Mouse (Mus musculus): ENCODE measurements around the gene Rtn4r. TPM values are rescaled to one million over a fixed set of nuclear protein-coding genes. Genes with fewer than 3 reads are reported as not detected.
"Not testable (repeated sequence)": the region's sequence is repeated elsewhere in the genome, so short reads cannot be mapped to it uniquely, and the experiment has no call there.

The Rtn4r gene
- polyA plus RNA-seq, 1 experiment = 4.3 TPM

GRCm38 (mm10) chr16:18194208-18194985 is 67.0 kb downstream of the Rtn4r start:
- DNase-seq (ENCODE audit: low spot score) = no peak

GRCm38 (mm10) chr16:18195068-18195467 is 67.6 kb downstream of the Rtn4r start:
- no peak for DNase-seq (ENCODE audit: low spot score)

- DNase-seq (ENCODE audit: low spot score) = not testable (repeated sequence)
These were observed 68.1 kb downstream of the Rtn4r start for GRCm38 (mm10) chr16:18195561-18195960.

GRCm38 (mm10) chr16:18197881-18198280 is 70.4 kb downstream of the Rtn4r start:
- DNase-seq (ENCODE audit: low spot score) = no peak

- DNase-seq (ENCODE audit: low spot score) = no peak
These were observed 71.1 kb downstream of the Rtn4r start for GRCm38 (mm10) chr16:18198365-18199098.

GRCm38 (mm10) chr16:18200062-18200461 is 72.6 kb downstream of the Rtn4r start:
- no peak for DNase-seq (ENCODE audit: low spot score)

- DNase-seq (ENCODE audit: low spot score) = no peak
These were observed 74.2 kb downstream of the Rtn4r start for GRCm38 (mm10) chr16:18201620-18202019.

Other genes starting within 250 kb of the Rtn4r start
- gene Gm20518, start 236.0 kb upstream of the Rtn4r start, polyA plus RNA-seq (2012; rRNA removed) = 0.60 and 0.70 TPM in 2 replicates
- gene Tssk1, start 233.4 kb upstream of the Rtn4r start, polyA plus RNA-seq (2012; rRNA removed) = 0.07 and 0.08 TPM in 2 replicates
- gene Dgcr2, start 229.1 kb upstream of the Rtn4r start, polyA plus RNA-seq (2012; rRNA removed) = 48.7 and 50.0 TPM in 2 replicates
- gene Tssk2, start 229.0 kb upstream of the Rtn4r start, polyA plus RNA-seq (2012; rRNA removed) = not detected in 2 replicates
- 26.0 and 26.7 TPM in 2 replicates for gene Ess2, start 216.3 kb upstream of the Rtn4r start, polyA plus RNA-seq (2012; rRNA removed)
- not detected in 2 replicates for gene Gsc2, start 212.6 kb upstream of the Rtn4r start, polyA plus RNA-seq (2012; rRNA removed)
- gene Slc25a1, start 199.4 kb upstream of the Rtn4r start, polyA plus RNA-seq (2012; rRNA removed) = 67.3 and 77.5 TPM in 2 replicates
- gene Vpreb2, start 147.2 kb upstream of the Rtn4r start, polyA plus RNA-seq (2012; rRNA removed) = not detected in 2 replicates
- gene Dgcr6, start 74.8 kb upstream of the Rtn4r start, polyA plus RNA-seq (2012; rRNA removed) = 105 and 136 TPM in 2 replicates
- 35.2 and 40.6 TPM in 2 replicates for gene Prodh, start 37.4 kb upstream of the Rtn4r start, polyA plus RNA-seq (2012; rRNA removed)
- gene Ccdc188, start 90.2 kb downstream of the Rtn4r start, polyA plus RNA-seq (2012; rRNA removed) = not detected in 2 replicates
- gene Zdhhc8, start 107.5 kb downstream of the Rtn4r start, polyA plus RNA-seq (2012; rRNA removed) = 27.3 and 35.1 TPM in 2 replicates
- 55.6 and 56.7 TPM in 2 replicates for gene Trmt2a, start 121.0 kb downstream of the Rtn4r start, polyA plus RNA-seq (2012; rRNA removed)
- gene Ranbp1, start 121.1 kb downstream of the Rtn4r start, polyA plus RNA-seq (2012; rRNA removed) = 88.4 and 90.6 TPM in 2 replicates
- not detected in 2 replicates for gene Gm49776, start 130.7 kb downstream of the Rtn4r start, polyA plus RNA-seq (2012; rRNA removed)
- gene Dgcr8, start 161.6 kb downstream of the Rtn4r start, polyA plus RNA-seq (2012; rRNA removed) = 24.7 and 25.8 TPM in 2 replicates
- 36.6 and 43.0 TPM in 2 replicates for gene Tango2, start 220.5 kb downstream of the Rtn4r start, polyA plus RNA-seq (2012; rRNA removed)
- 15.6 and 17.3 TPM in 2 replicates for gene Arvcf, start 220.5 kb downstream of the Rtn4r start, polyA plus RNA-seq (2012; rRNA removed)